Mouse (Mus musculus): ENCODE data around the gene Mical3.

- TF ChIP-seq CTCF (IDR thresholded peaks at IDR 0.05; ENCODE audit: extremely low read depth, insufficient read depth, low read length) (no peak), POLR2A (IDR thresholded peaks at IDR 0.05; ENCODE audit: extremely low read depth, insufficient read depth, low read length) (no peak)
These were observed 134.2 kb downstream of the Mical3 start for GRCm38 (mm10) chr6:120996607-120997006.

All from cortical plate, adult 2 months (tissue).